Mouse (Mus musculus) ES-E14 (cell line): ENCODE measurements around the gene Ldlrad3.

ENCODE experiments used
- CHD2 ChIP-seq: IDR thresholded peaks from 2 replicates; pipeline ENCODE4 v1.6.1; 2014; ENCODE audit warnings: mild to moderate bottlenecking, low read depth, low read length, inconsistent platforms
- HCFC1 ChIP-seq: IDR thresholded peaks from 2 replicates; pipeline ENCODE4 v1.6.1; 2012; ENCODE audit warnings: low read length, inconsistent platforms, borderline replicate concordance; ENCODE audit not compliant: insufficient read depth
- MAFK ChIP-seq: IDR thresholded peaks from 2 replicates; pipeline ENCODE4 v1.6.1; 2014; ENCODE audit warnings: mild to moderate bottlenecking, low read depth, low read length, inconsistent platforms; ENCODE audit not compliant: insufficient read depth
- ZC3H11A ChIP-seq: IDR thresholded peaks from 2 replicates; pipeline ENCODE4 v1.6.1; 2012; ENCODE audit warnings: low read depth, mild to moderate bottlenecking, inconsistent platforms, low read length, borderline replicate concordance
- ZNF384 ChIP-seq: IDR thresholded peaks from 2 replicates; pipeline ENCODE4 v1.6.1; 2012; ENCODE audit warnings: low read depth, low read length, inconsistent platforms

DNA sequence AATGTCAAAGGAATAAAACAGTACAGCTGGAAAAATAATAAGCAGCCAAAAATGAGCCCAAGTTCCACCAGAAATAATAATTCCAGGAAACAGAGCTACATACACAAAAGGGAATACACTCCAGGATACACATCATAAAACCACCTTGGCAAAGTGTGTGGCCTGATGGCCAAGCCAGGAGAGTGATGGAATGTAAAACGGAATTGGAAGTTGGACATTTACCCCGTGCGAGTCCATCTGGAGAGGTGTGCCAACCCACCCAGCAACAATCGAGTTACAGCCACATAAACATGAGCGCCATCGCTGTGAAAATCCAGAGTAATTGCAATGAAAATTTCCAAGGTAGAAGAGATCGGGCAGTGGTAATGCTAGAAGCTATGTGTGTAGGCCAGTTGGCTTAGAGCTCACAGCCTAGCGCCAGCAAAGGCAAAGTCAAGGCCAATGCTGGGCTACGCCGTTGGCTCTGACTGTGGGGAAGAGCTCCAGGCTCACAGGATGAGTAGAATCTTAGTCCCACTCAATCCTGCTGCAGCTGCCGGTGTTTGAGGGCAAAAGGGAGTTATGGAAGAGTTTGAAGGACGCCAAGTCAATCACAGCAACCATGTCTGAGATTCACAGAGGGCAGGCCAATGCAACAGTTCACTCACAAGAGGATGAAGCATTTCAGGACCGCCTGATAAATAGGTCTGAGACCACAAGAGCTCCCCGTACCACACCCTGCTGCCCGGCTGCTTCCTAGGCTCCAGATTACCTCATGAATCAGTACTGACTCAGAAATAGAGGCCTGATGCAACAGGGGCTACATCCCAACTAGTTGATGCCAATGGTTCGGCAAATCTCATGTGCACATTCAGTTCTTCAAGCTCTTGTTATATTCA, 7.0 kb upstream of the Ldlrad3 start:
- TF ChIP-seq HCFC1: no peak
- TF ChIP-seq CHD2: no peak
- TF ChIP-seq MAFK: no peak
- TF ChIP-seq ZNF384: no peak
- no peak for TF ChIP-seq ZC3H11A
